Mouse (Mus musculus): ENCODE data around the gene Gm20521.

- TF ChIP-seq CTCF (IDR thresholded peaks at IDR 0.05; ENCODE audit: low read depth, low read length): no peak
- TF ChIP-seq POLR2A (IDR thresholded peaks at IDR 0.05; ENCODE audit: borderline replicate concordance, low read depth, low read length): no peak
These were observed 29.0 kb downstream of the Gm20521 start for GRCm38 (mm10) chr14:54912109-54912850.
